Mouse (Mus musculus) thymus, postnatal 10 days (tissue): ENCODE data around the gene Pga5.
A peak's percentile ranks its signal among the peaks of the same experiment; 100 is the strongest.

Experiments
- DNase-seq, 2 experiments: peaks; one replicate each; pipeline ENCODE4 v3.0.0; 2021; ENCODE audit warnings: low spot score in 2 of 2

The Pga5 gene

GRCm38 (mm10) chr19:10677915-10678771 is at the start of gene Pga5:
Pga5 (minus strand) TSS chr19:10678071.
- peak; percentile 35 to 86 for DNase-seq

- no peak for DNase-seq
These were observed 46.9 kb upstream of the Pga5 start for GRCm38 (mm10) chr19:10724629-10725363.

DNA sequence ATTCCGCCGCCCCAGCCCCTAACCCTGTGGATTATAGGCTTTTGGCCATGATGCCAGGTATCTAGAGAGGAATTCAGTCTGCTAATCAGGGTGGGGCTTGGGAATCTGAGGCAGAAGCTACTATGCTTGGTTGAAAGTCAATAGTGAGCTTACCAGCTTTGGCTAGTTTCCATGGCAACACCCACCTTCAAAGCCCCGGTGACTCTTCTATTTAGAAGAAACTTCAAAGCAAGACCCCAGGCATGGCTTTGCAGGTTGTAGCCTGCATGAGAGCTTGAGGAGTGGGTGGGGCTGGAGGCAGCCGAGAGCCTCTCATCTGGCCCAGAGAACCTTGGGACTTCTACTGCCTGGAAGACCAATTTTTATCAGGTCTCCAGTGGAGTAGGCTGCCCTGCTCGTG is 45.8 kb upstream of the Pga5 start:
- DNase-seq, result no peak

DNA sequence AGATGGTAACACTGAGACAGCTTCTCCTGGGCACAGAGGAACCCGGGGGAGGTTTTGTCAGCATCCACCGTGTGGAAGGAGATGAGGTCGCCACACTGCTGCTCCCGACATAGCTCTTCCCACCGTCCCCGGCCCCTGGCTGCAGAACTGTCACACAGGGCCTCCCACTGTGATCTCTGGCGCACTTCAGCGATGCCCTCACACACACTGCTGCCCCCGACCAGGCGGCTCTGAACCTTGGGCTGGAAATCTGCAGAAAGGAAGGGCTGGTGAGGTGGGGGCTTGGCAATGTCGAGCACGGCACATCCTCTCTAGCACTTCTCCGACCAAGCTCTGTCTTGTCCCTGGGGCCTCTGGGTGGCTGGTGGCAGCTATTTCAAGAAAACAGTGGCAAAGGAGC is 45.2 kb upstream of the Pga5 start:
- no peak for DNase-seq

- DNase-seq, result no peak
These were observed 43.2 kb upstream of the Pga5 start for GRCm38 (mm10) chr19:10721064-10721463.

GRCm38 (mm10) chr19:10720524-10720923 is 42.7 kb upstream of the Pga5 start:
- DNase-seq, result no peak

DNA sequence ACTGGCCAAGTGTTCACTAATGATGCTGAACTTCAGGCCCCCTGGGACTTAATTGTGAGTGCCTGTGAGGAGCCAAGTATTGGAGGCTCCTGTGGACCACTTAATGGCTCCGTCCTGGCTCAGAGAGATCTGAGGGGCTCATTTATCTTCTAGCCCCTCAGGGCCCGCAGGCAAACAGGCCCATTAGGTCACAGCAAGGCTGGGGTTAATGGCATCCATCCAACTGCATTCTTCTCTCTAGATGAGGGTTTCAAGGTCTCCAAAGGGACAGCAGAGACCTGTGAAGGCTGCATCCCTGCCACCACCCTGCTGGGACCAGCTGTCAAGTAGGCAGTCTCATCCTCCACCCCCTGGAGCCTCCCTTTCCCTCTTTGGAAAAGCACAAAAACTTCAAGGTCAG is 41.9 kb upstream of the Pga5 start:
- DNase-seq, result no peak

- no peak for DNase-seq
These were observed 40.4 kb upstream of the Pga5 start for GRCm38 (mm10) chr19:10718251-10718775.

DNA sequence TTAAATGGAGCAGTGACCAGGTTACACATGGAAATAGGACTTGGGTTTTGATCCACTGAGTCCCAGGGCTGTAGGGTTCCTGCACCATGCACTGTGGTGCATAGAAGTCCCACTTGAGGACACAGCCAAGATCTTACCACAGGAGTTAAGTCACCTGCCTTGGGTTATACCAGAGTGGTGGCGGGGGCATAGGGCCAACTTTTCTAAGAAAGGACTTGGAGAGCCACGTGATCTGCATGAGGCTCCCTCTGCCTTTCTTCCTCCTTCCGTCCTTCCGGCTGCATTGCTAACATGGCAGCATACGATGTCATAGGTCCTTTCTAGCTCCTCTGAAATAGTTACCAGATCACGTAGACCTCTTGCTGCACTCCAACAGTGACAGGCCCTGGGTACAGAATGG is 37.6 kb upstream of the Pga5 start:
- DNase-seq, result no peak

- DNase-seq, result peak; percentile 65 to 90
These were observed 37.0 kb upstream of the Pga5 start for GRCm38 (mm10) chr19:10714682-10715475.

DNA sequence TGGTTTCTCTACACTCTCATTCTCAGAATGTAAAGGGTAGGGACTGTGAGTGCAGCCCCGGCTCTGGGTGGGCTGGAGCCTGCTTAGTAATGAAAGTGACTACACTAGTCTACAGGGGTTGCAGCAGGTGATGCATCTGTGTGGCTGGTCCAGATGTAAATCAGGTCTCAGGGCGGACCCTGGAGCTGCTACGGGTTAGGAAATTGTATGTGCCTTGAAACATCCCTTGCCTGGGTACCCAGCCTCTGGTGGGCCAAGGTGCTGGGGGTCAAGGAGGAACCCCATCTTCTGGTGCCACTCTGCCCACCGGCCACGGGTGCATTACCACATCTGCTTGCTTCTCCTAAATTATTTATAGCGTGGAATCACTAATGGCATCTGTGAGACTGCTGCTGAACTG is 36.3 kb upstream of the Pga5 start:
- DNase-seq, result no peak

DNA sequence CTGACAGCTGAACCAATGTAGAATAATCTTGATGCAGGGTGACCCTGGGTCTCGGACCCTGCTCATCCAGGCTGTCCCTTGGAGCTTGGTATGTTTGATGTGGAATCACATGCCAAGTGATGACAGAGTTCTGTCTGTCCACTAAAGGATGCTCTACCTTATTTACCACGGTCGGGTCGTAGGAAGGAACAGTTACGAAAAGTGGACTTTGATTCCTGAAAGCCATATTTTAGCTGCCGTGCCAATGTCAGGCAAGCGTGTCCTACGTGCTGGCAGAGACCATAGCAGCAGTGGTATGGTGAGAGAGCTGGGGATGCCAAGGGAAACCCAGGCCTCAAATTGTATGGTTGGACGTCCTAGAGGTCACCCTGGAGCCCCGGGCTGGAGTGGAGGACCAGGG is 35.7 kb upstream of the Pga5 start:
- no peak for DNase-seq

DNA sequence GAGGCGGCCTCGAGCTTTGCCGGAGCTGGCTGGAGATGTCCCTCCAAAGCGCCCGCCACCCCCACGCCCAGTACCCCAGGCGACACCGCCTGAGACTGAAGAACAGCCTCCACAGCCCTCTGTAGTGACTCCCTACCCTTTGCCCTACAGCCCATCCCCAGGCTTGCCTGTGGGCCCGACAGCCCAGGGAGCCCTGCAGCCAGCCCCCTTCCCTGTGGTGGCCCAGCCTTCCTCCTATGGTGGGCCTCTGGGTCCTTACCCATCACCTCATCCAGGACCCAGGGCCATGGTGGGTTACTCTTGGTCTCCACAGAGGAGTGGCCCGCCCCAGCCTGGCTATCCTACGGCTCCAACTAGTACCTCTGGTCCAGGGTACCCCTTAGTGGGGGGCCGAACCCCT is 34.8 kb upstream of the Pga5 start:
- DNase-seq, result no peak

DNA sequence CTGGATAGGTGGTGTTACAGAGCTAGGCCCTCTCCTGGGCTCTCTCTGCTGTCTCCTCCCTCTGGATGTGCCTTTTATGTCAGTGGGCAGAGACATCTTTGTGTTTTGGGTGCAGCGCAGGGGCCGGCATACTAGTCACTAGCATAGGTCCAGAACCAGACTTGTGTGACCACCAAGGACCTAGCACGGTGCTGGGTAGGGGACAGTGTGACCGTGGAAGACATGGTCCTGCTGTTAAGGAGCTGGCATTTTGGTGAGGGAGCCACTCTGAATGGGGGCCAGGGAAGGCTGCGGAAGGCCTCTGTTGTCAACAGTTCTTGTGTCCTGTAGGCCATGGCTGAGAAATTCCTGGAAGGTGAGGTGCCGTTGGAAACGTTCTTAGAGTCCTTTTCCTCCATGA is 34.3 kb upstream of the Pga5 start:
- DNase-seq, result no peak

GRCm38 (mm10) chr19:10710751-10711150 is 32.9 kb upstream of the Pga5 start:
- no peak for DNase-seq

GRCm38 (mm10) chr19:10710088-10710511 is 32.2 kb upstream of the Pga5 start:
- DNase-seq, result peak; percentile 42 to 58

DNA sequence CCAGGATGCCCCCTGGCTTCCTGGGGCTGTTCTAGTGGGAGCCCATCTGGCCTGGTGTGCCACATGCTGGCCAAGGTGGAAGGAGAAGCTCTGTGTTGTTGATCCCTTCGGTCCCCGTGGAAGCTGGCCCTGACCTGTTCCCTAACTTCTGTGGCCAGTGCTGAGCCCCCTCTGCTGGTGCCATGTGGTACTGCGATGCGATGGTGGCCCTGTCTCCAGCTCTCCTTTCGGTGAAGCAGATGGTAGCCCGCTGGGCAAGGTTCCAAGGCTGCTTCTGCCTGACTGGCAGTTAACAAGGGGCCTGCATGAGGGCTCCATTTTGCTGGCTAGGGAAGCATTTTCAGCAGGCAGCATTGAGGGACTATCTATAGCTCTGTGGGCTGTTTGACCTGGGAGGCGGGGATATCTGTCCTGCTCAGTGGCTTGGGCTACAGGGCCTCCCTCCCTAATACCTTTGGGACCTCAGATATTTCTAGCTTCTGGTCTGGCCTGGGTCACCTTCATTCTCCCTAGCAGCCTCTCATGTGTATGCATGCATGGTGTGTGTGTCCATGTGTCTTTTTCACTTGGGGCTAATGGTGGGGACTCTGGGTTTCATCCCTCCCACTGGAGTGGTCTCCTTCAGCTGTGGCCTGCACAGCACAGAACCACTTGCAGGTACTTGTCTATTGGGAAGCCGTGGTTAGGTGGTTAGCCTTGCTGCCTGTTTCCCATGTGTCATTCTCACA is 31.7 kb upstream of the Pga5 start:
- DNase-seq, result peak; percentile 75 to 88

GRCm38 (mm10) chr19:10708900-10709299 is 31.0 kb upstream of the Pga5 start:
- no peak for DNase-seq

DNA sequence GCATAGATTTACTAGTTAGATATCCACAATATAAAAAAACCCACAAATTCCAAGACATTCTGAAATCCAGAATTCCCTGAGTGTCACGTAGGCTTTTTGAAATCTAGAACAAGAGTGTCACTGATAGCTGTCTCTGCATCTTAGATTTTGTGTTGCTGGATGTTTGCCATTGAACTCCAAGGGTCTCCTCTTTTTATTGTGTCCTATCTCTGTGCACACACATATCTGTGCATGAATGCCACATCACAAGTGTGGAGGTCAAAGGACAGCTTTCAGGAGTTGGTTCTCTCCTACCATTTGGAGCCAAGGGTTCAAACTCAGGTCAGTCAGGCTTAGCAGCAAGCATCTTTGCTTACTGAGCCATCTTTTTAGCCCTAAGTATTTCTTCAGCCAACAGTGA is 30.0 kb upstream of the Pga5 start:
- no peak for DNase-seq

- DNase-seq, result no peak
These were observed 29.4 kb upstream of the Pga5 start for GRCm38 (mm10) chr19:10707087-10707875.

- no peak for DNase-seq
These were observed 25.6 kb upstream of the Pga5 start for GRCm38 (mm10) chr19:10703470-10703869.
